Mouse (Mus musculus) embryonic fibroblast, embryonic 13.5 days (primary cell): ENCODE measurements around the gene AW822073.
"Not testable (repeated sequence)": the region's sequence is repeated elsewhere in the genome, so short reads cannot be mapped to it uniquely, and the experiment has no call there.

ENCODE experiments used
- CTCF ChIP-seq: IDR thresholded peaks from 2 replicates; pipeline ENCODE4 v1.5.1; 2011; ENCODE audit warnings: mild to moderate bottlenecking, control low read depth, low read length, moderate library complexity, borderline replicate concordance; ENCODE audit not compliant: insufficient read depth
- POLR2A ChIP-seq: IDR thresholded peaks from 2 replicates; pipeline ENCODE4 v1.6.1; 2011; ENCODE audit warnings: low read depth, mild to moderate bottlenecking, control low read depth, low read length, moderate library complexity

- TF ChIP-seq POLR2A, CTCF: not testable (repeated sequence)
These were observed 7.3 kb upstream of the AW822073 start for GRCm38 (mm10) chr10:58231779-58232640.
